Mouse (Mus musculus): ENCODE measurements around the gene Atp5b.

Gene Atp5b

GRCm38 (mm10) chr10:128097587-128097971, 14.5 kb downstream of the Atp5b start:
- DNase-seq = peak; percentile 75 to 77

DNA sequence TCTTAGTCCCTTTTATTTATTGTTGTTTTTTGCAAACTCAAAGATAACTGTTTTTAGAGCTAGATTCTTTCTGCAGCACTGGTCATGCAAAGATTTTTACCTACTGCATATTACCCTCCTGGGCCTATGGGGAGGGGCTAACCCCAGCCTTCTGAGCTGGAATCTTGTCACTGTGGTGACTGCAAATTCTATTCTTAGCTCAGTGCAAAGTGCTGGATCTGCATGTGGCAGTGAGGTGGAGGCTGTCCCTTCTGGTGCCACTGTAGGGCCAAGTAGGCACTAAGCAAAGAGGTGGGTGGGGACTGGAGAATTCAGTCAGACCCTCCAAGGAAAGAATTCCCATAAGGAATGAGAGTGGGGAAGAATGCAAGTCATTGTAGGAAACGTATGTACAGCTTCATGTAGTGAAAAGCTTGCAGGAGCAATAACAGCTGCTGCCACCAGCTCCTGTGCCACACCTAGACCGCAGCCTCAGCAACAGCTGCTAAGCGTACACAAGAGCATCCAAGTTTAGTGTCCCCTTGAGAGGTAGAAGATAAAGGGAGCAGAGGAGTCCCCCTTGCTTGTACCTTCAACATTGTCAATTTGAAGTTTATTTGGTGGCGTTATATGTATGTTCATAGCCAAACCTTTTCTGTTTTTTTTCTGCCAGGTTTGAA, 27.2 kb downstream of the Atp5b start:
- DNase-seq = no peak

DNA sequence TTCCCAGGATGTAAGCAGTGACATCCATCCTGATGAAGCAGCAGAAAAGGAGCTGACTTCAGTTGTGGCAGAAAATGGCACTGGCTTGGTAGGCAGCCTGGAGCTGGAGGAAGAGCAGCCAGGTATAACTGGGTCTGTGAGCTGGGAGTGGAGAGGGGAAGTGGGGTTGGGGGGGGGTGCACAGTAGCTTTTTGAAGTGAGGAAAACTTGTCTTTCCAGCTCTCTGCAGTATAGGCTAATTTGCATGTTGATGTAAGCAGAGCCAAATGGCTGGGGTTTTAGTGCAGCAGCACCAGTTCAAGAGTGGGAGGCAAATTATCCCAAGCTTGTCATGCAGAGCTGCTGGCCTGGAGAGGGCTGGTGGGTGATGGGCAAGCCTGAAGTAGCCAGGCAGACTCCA, 28.2 kb downstream of the Atp5b start:
- DNase-seq = no peak

- no peak for DNase-seq
Observed at GRCm38 (mm10) chr10:128123833-128124232, 40.8 kb downstream of the Atp5b start.

- DNase-seq = no peak
Observed at GRCm38 (mm10) chr10:128124831-128125230, 41.8 kb downstream of the Atp5b start.

GRCm38 (mm10) chr10:128125951-128126350, 42.9 kb downstream of the Atp5b start:
- DNase-seq = no peak

GRCm38 (mm10) chr10:128127497-128127896, 44.4 kb downstream of the Atp5b start:
- no peak for DNase-seq

DNA sequence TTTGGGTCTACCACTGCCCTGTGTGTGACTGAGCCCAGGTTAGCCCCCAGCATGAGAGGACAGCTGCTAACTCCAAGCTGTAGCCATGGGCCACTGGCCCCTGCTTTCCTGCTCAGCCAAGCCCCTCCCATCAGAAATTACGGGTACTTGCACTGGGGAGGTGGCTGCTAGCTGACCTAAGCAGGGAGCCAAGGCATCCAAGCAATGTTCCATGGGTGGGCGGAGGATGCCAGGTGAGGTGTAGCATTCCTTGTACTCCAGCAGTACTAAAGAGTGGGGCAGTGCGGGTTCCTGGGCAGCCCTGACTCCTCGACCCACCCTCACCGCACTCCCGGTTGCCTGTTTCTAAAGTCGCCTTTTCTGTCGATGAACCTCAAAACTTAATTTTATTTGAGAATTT, 45.1 kb downstream of the Atp5b start:
- DNase-seq = no peak

GRCm38 (mm10) chr10:128131297-128131696, 48.2 kb downstream of the Atp5b start:
- DNase-seq = no peak

- no peak for DNase-seq
Observed at GRCm38 (mm10) chr10:128131812-128132211, 48.7 kb downstream of the Atp5b start.

- DNase-seq = no peak
Observed at GRCm38 (mm10) chr10:128133650-128134332, 50.7 kb downstream of the Atp5b start.

DNA sequence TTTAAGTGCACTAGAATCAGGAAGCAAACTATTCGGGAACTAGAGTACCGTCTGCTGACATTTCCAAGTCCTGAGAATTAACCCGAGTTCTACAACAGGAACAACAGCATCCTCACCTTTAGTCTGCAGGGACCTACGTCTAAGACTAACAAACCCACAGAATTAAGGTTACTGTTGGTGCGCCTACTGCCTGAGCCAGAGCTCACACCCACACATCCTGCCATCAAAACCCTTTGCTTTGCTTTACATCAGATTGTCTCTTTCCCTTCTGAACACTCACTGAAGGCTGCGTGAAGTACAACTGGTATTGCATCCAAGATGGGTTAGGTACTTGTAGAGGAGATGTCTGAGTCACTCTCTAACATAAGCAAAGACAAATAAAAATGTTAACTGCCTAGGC, 52.3 kb downstream of the Atp5b start:
- no peak for DNase-seq
